Mouse (Mus musculus): ENCODE measurements at regions not wholly inside any gene's neighbourhood (a gene's known extent, or its start where the extent isn't known, plus 50 kb on each side); places are given as distances from the start of the nearest gene placed in this dataset.
A peak's percentile ranks its signal among the peaks of the same experiment; 100 is the strongest.
"Not testable (repeated sequence)": the region's sequence is repeated elsewhere in the genome, so short reads cannot be mapped to it uniquely, and the experiment has no call there.

DNA sequence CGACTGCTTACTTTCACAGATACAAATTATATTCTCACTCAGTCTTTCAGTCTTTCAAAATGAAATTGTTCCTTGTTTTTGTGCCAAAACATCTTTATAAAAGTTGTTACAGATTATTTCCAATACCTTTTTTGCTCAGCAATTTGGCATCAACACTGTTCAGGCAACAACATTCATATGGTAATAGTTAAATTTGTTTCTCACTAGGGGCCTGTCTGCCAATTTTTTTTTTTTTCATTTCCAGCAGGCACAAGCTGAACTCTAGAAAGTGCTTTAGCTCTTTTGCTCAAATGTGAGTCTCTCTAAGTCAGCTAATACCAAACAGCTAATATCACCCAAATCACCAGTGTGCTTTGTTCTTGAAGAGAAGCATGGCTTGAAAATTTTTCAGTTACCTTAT is 199.4 kb downstream of the Antxr2 start:
- DNase-seq, result no peak

DNA sequence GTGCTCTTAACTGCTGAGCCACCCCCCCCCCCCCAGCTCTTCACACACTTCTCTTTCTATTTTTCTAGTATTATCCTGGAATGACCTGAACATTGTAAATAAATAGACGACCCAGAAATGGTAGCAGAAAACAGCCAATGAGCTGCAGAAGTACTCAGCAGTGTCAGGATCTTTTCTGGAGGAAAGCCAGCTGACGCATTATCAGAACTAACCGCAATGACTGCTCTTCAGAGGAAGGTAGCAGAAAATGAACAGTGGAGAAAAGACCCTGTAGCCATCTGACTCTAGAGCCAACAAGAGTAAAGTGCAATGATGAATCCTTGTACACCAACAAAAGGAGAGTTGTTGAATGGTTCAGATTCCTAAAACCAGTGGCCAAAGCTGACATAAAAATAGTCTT is 213.4 kb downstream of the Antxr2 start:
- peak in 1 of 2 experiments; percentile 21 for DNase-seq

DNA sequence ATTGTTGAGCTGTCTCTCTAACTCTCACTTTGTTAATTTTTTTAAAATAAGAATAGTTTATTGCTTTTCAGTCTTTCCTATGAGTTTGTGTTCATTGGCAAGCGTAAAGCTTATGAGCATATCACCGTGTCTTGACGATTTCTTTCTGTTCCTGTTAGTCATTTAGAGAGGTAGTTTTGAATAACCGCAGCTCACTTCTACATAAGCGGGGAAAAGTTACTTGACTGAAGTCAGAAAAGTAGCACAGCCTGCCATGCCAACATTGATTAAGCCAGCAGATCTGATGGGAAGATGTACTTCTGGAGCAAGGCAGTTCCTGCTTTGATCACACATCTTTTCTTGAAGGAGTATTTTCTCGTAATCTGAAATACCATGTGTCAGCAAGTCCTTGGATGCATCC is 215.5 kb downstream of the Antxr2 start:
- no peak for DNase-seq

DNA sequence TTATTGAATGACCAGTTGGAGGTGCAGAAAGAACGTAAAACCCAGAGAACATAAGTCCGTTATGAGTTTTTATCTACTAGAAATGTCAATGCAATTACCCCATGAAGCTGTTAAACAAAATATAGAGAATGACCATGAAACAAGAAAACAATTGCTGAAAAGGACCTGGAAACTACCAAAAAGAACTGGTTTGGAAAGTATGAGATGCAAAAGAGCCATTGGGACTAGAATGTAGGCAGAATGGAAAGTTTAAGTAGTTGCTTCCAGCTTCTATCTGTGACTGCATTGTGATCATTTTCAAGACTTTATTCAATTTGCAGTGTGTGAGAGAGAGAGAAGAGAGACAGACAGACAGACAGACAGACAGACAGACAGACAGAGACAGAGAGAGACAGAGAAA is 216.1 kb downstream of the Antxr2 start:
- DNase-seq, result no peak

DNA sequence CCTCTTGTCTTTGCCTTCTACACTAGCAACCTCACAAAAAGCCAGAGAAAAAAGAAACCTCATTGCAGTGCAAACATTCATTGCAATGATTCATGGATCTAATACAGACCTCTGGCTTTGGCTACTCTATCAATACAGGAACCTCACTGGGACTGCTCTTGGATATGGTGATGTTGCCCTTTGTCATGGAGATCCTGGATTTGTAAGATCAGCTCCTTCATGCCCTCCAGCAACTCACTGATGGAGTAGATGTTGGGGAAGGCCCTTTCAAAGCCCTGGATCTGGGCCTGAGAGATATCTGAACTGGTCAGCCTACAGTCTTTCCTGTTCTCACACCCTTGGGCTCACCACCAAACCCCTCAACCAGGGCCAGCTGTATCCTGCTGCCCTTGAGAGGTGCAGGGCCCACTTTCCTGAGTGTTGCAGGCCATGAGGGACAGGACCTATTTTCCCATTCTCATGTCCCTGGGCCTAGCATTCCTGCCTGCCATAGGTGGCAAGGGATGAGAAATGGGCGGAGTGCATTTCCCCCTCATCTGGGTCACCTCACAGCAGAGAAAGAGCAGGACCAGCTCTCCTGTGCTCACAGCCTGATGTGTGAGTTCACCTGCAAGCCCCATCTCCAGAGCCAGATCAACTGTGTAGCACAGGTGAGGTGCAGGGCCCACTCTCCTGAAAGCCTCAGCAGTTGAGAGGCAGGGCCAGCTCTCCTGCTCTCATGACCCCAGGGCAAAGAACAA is 218.1 kb downstream of the Antxr2 start:
- DNase-seq, result no peak

DNA sequence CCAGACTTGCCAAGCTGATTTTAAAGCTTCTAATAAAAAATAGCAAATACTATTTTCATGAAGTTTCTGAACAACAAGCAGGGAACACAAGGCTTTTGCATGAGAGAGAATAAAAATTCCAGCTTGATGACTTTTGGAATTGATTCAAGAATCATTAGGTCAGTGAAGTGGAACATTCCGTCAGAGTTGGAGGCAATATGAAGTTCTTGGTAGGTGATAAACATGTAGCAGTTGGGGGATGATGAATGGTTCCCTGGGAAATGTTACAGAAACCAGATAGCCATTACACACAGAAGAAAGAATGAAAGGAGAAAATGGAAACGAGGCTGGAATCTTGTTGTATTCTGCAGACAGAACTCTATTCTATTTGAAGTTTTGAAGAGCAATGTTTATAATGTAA is 221.8 kb downstream of the Antxr2 start:
- DNase-seq, result peak in 1 of 2 experiments; percentile 43

DNA sequence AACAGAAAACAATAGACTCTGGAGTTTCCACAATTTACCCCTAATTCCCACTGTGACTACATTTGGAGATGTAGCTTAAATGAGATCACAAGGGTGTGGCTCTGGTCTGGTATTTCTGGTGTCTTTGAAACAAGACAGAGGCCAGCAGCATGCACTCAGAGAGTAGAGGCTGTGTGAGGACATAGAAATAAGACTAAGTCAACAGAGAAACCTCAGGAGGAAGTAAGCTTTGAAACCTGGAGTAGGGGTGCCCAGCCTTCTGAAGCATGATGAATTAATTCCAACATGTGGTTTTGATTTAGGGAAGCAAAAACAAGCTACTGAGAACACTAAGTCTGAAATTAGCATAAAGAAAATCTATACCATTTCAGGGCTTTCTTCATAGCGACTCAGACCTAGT is 223.7 kb downstream of the Antxr2 start:
- DNase-seq, result no peak

DNA sequence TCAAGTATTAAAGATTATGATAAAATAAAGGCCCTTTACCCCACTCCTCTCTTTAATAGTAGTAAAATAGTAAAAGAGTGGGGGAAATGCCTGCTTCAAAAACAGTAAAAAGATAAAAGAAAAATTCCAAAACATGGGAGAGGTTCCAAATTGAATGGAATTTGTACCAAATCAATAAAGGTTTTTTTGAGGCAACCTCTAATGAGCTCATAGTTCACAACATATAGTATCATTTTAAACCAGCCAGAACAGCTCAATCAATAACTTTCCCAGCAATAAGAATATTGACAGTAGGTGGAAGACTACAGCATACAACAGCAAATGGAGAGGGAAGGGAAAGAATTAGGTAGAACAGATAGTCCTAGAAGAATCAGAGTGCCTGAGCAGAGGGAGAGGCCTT is 224.1 kb downstream of the Antxr2 start:
- DNase-seq, result no peak

DNA sequence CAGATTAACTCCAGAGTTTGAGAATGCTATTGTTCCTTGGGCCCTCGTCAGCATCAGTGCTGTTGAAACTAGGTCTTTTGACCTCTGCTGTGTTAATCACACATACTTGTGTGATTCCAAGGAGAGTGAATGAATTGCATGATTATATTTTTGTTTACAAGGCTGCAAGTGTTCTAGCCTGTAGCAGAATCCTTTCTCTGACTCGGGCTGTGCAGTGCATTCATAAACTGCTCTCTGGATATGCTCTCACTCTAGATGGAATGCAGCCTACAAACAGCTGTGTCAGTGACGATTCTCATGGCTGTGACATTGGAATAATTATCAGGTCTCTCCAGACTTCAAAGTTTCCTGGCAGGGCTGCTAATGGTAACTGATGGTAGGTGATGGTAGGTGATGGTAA is 230.8 kb downstream of the Antxr2 start:
- DNase-seq, result no peak

DNA sequence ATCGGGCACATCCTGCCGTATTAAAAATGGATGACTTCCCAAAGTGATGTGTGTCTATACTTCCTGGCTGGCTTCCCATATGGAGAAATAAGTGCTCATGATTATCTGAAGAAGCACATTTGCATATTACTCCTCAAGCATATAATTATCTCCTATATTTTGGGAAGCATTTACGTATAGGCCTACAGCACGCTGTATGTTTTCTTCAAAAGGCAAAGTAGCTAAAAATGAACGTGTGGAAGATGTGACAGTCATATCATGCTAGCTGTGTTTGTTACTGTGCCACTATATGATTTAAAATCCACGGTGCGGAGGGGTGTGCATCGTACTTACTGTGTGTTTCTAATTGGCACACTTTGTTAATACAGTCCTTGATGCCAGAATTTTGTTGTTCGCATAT is 242.7 kb downstream of the Antxr2 start:
- no peak for DNase-seq

DNA sequence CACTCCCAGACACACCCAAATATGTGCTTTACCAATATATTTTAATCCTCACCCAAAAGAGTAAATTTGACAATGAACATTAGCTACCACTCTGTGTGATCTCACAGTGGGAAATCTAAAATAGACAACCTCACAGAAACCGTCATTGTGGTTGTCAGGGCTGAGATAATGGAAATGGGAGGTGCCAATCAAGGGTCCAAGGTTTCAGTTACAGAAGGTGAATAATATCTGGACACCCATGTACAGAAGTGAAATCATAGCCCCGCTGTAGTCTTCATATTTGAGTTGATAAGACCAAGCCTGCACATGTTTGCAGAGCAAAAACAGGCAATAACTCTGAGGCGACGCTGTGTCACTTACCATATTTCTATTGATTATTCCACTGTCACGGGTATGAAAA is 243.8 kb downstream of the Antxr2 start:
- DNase-seq, result no peak

DNA sequence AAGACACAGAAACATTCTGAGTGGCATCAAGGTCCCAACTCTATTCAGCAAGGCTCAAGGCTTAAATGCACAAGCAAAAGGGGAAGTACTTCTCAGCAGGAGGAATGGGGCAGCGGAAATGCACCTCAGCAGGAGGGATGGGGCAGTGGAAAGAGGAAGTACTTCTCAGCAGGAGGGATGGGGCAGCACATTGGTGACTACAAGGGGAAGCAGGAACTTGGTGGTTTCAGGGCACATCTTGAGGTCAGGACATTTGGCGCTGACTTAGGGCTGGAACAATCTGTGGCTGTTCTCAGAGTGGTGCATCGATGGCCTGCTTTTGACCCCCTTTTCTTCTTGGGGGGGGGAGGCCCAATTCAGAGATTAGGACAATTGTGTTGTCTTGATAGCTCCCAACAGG is 255.7 kb downstream of the Antxr2 start:
- DNase-seq, result not testable (repeated sequence)

DNA sequence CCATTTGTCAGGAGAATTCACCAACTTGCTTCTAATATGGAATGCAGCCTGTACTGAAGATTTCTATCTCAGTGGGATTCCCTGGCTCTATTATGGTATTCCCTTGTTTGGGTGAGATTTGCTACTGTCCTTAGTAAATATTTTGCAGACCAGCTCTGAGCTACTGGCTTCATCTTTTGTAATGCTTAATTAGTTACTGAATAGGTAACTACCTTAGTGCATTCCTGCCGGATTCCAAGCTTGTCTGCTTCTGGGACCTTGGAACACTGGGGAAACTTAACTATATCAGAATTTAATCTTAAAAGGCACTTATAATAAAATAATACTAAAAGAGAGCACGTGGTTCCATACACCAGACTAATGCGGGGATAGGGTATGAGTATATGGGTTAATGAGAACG is 257.4 kb downstream of the Antxr2 start:
- not testable (repeated sequence) for DNase-seq

DNA sequence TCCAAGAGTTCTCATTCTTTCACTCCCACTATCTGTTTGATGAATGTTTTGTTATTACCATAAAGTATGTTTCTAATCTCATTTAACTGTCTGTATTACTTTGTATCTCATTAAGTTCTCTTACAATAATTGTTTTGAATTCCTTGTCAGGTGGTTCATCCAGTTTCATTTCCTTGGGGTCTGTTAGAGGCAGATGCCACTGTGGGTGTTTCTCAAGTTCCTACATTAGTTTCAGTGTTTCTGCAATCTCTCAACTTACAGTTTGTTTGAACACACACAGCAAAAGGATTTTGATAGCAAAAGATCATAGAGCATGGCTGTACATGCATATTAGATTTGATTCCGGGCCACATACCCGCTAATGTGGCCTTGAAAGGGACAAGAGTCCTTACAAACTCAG is 280.5 kb upstream of the Gk2 start:
- DNase-seq, result no peak

DNA sequence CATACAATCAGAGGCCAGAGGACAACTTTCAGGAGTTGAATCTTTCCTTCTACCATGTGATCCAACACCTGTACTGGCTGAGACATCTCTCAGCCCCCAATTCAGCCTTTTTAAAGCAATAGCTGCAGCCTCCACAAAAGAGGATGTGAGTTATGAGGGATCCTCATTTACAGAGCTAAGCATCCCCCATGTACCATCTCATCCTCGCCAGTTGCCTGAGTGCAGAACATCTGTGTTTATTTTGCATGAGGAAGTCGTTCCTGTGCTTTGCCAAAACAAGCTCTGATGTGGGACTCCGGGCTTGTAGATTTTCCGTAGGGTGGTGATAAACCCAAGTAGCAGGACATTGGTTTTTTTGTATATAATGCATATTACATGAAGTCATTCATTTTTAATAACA is 274.1 kb upstream of the Gk2 start:
- no peak for DNase-seq

DNA sequence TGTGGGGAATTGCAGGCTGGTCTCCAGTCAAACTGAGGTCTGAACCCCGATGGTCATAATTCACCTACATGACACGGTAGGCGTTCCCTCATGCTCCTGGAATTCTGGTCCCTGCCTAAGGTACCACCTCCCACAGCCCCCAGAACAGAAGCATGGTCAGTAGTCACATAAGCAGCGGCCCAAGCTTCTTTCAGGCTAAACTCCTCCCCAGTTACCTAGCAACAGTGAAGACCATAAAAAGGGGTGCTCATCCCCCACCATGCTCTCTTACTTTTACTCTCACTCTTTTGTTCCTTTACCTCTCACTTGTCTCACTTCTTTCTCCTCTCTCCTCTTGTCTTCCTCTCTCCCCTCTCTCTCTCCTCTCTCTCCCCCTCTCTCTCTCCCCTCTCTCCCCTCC is 262.5 kb upstream of the Gk2 start:
- DNase-seq, result not testable (repeated sequence)

DNA sequence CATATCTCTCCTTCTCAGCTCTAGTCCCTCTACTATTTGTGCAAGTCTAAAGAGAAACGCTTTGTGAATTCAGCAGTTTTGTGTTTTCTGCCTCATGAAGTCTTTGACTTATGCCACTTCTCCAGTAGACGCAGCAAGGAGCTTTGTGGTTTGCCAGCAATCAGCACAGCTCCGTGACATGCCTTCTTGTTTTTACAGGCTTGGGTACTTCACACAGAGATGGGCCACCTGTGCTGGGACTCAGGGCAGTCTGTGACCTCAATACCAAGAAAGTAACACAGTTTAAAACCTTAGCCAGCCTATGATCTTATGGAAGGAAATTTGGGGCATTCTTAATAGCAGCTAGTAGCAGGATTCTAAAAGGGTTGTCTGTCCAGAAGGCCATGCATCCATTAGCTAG is 248.4 kb upstream of the Gk2 start:
- peak; percentile 10 to 29 for DNase-seq

DNA sequence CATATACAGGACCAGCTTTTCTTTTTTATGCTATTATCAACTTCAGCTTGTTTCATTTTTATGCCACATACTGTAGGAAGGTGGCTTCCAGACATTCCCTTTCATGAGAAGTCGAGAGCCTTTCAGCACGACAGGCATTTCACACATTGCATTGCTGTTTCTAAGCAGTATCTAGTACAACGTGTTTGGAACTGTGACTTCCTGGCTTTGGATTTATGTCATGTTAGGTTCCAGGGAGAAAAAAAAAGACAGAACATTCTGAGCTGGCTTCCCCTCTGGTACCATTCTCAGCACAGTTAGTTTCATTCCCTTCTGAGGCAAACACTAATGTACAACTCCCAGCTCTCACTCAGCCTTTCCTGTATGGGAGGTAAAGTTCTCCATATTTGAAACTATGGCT is 243.7 kb upstream of the Gk2 start:
- no peak for DNase-seq

DNA sequence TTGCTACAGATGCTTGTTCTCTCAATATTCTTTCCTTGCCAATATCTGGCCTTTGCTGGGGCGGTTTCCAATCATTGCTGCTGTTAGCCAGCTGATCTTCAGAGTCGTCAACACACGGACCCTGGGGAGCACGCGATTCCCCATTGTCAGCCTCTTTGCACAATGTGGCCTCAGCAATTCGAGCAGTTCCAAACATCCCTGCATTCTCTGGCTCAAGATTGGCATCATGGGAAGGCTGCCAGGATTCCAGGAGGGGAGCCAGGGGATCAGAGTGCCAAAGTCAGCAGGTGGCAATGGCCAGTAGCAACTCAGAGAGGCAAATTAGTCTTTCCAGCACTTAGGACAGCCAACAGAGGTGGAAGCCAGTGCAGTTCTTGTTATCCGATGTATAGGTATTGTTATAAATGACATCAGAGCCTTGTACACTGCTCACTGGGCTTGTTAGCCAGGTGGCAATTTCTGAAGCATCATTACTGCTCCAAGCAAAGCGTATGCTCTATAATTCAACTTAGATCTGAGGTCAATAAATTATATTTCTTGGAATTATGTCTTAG is 240.8 kb upstream of the Gk2 start:
- DNase-seq, result peak; percentile 89 to 93

DNA sequence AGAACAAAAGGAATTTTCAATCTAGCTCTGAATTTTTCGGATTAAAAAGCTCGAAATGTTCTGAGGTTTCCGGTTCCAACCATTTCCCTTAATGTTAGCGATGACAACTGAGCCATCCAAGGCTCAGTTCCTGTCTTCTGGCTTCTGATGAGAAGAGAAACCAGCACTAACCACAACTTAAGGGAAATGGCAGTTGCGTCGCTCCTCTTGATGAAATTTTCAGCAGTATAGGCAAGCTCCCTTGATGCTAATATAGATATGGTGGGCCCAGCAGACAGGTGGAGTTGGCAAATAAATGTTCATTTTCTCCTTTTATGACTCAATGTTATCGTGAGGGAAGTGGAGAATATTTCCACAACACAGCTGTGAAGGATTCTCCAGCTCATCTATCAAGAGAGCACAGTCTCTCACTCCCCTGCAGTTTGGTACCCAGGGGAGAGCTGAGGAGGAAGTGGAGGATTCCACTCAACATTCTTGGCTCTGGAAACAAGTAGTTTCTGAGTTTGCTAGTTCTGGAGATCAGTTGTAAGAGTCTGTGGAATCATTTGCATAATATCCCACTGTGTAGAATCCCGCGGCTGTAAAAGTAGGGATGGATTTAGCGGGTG is 236.6 kb upstream of the Gk2 start:
- DNase-seq, result no peak

DNA sequence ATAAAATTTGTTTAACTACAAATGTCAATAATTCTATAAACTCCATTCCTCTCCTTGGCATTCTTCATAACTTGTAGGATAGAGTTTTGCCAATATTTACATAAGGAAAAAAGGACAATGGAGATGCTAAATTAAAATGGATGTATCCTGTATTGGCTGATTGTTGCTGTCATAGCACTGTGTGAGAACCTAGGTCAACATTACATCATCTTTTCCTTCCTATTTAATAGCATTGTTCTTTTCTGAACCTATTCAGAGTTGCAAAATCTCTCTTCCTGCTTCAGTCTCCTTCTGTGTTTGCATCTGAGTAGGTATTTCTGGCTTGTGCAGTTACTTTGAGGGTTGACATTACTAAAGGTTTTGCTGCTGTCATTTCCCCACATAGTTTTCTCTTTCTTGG is 228.6 kb upstream of the Gk2 start:
- no peak for DNase-seq

DNA sequence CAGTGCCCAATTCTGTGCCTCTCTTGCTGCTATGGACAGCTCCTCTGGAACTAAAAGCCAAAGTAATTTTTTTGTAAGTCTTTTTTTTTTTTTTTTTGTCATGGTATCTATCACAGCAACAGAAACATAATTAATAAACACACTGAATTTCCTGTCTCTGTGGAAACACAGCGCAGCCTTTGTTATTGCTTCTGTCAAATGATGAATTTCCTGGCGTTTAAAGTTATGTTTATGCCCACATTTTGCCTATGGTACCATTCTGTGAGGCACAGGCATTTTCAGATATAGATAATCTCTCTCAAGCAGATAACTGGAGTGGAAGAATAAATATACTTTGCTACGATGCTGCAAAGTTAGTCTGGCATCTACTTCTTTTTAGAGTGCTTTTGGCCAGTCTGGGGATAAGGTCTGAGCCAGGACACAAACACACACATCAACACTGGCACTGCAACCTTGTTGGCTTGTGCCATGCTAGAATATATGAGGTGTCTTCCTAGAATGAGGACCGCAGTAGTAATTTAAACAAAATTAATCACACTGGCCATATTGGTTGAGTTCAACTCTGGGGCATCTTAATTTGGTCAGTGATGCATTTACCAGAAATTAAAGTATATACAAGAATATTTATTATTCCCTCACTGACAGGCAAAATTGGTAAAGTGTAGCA is 227.9 kb upstream of the Gk2 start:
- DNase-seq, result no peak

DNA sequence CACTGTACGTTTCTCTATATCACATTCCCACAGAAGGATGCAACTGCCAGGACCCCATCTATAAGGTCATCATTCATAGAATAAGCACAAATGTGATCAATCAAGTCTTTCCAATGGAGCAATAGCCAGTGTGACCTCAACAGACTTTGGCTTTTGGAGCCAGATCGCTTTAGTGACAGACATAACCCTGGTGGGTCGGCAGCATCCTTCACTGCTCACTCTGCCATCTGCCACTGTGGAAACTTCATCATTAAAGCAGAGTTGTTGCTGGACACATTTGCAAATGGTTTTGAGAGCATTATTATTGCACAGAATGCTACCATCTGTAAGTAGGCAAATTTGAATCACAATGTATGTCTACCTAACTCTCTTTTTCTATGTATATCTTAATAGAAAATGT is 212.9 kb upstream of the Gk2 start:
- DNase-seq, result peak; percentile 64 to 77
